Mouse (Mus musculus) heart, adult 2 months (tissue): Measurements from ENCODE around the gene Kdm4b. TPM values are rescaled to one million over a fixed set of nuclear protein-coding genes. Genes with fewer than 3 reads are reported as not detected.

ENCODE experiments used
- DNase-seq, 2 experiments: peaks; one replicate each; pipeline ENCODE4 v3.0.0; 2021
- H3K27ac ChIP-seq: fragments of 200-600 bp; 2 replicates; pipeline ENCODE4 v1.8.1; 2022
- H3K27me3 ChIP-seq: fragments of 200-500 bp; 2 replicates; pipeline ENCODE4 v1.6.1; 2012; ENCODE audit warnings: mild to moderate bottlenecking, low read length, inconsistent platforms, mixed read lengths; ENCODE audit not compliant: control insufficient read depth, insufficient read depth
- H3K36me3 ChIP-seq: fragments of 200-500 bp; 2 replicates; pipeline ENCODE4 v1.6.1; 2012; ENCODE audit warnings: low read length, inconsistent platforms; ENCODE audit not compliant: control insufficient read depth, insufficient read depth
- H3K4me1 ChIP-seq: fragments of 200-500 bp; 2 replicates; pipeline ENCODE4 v1.6.1; 2011; ENCODE audit warnings: low read length; ENCODE audit not compliant: control insufficient read depth, insufficient read depth
- H3K4me3 ChIP-seq: fragments of 200-600 bp; 2 replicates; pipeline ENCODE4 v1.8.1; 2022
- H3K79me2 ChIP-seq: fragments of 200-500 bp; replicated peaks from 2 replicates; pipeline ENCODE4 v1.6.1; 2012; ENCODE audit warnings: mild to moderate bottlenecking, inconsistent platforms, low read length, moderate library complexity, mixed read lengths; ENCODE audit not compliant: control insufficient read depth, insufficient read depth
- H3K9ac ChIP-seq: fragments of 200-500 bp; 2 replicates; pipeline ENCODE4 v1.6.1; 2012; ENCODE audit warnings: low read depth, mild to moderate bottlenecking, control low read depth, inconsistent platforms, low read length, mixed read lengths
- CTCF ChIP-seq: fragments of 200-600 bp; IDR thresholded peaks from 2 replicates; pipeline ENCODE4 v1.8.1; 2022; ENCODE audit warnings: antibody characterized with exemption, mild to moderate bottlenecking, moderate library complexity
- EP300 ChIP-seq: fragments of 200-500 bp; IDR thresholded peaks from 2 replicates; pipeline ENCODE4 v1.6.1; 2011; ENCODE audit warnings: low read depth, low read length, control low read depth; ENCODE audit not compliant: insufficient read depth
- POLR2A ChIP-seq: fragments of 200-500 bp; IDR thresholded peaks from 2 replicates; pipeline ENCODE4 v1.6.1; 2011; ENCODE audit warnings: mild to moderate bottlenecking, low read depth, low read length, control low read depth; ENCODE audit not compliant: insufficient read depth
- WGBS: fragments of 180-500 bp; shearing (Covaris S2); methylation state at CpG from one replicate; pipeline ENCODE4 v1.1.7; 2018; 5-methylcytosine and 5-hydroxymethylcytosine counted together
- intact Hi-C: fragments of 180-260 bp; cut with DNase I; formaldehyde crosslinking; loops from one replicate; pipeline ENCODE4 v1.15.1; 2025
- polyA plus RNA-seq: library from polyadenylated mRNA; depleted of rRNA; stranded (reverse); fragments of >200 nt; gene quantifications from 2 replicates; pipeline ENCODE4 v1.2.3, GENCODE M21; 2012
- total RNA-seq, 2 experiments: library from RNA; stranded (reverse); gene quantifications; 2 replicates each; pipeline ENCODE4 v1.2.3; 2021

The Kdm4b gene
- total and polyA plus RNA-seq, 3 experiments: 23.0 to 36.1 (median 26.2) TPM

DNA sequence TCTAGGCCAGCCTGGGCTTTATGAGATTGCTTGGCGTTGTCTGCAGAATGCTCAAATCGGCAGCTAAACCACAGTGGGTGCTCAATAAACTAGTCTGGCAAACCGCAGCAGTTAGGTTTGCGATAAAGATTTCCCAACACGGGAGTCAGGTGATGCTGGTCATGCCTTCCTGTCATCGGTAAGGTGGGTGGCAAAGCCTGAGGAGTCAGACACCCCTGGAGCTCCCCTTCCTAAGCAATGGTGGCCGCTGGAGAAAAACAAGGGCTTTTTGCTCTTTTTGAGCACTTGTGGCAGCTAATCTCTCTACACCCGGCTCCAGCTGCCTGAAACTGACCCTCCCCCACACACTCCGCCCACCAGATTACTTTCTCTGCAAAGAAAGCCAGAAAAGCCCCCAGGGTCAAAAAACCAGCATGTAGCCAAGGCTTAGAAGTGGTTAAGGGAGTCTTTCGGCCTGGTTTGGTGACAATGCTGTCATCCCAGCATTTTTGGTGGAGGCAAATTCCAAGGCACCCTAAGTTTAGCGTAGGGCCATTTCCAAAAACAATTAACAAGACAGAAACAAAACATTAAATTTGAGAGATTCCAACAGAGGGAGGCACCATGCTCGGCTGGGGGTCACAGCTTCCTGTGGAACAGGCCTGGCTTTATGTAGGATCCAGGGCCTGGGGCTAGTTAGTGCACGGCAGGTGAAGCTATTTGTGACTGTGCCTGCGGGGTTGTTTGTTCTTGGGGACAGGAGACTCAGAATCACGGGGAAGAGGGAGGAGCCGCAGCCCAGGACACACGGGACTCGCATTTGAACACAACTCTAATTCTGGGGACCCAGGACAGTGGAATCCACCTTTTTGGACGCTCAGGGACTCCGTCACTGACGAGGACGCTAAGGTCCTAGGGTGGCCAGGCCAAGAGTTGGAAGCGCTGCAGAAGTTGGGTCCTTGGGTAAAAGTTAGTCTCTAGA, 36.2 kb upstream of the Kdm4b start:
- peak; percentile 66 to 67 for DNase-seq
- H3K4me1 ChIP-seq: peaks cover 6% of the 10 kb centered on the region
- TF ChIP-seq POLR2A (peak; percentile 40; the same call in 1 of the 2 replicates), CTCF (no peak), EP300 (0 out of 2 replicates have a peak, but pooled peaks have one; percentile 23)
- no peaks in the 10 kb centered on the region for H3K79me2 ChIP-seq
- H3K27ac ChIP-seq: peak overlapping the region; percentile 90
- H3K27me3 ChIP-seq: no peaks in the 10 kb centered on the region
- 3% methylated on average over 23 of the region's 23 CpGs for WGBS
- intact Hi-C loops: loop anchor here (2.0 kb wide), 2 partner anchors 15 to 29 kb away; no protein-coding TSS in a partner anchor
- H3K4me3 ChIP-seq: peak overlapping the region; percentile 59
- H3K9ac ChIP-seq: peak overlapping the region; percentile 67
- H3K36me3 ChIP-seq: no peaks in the 10 kb centered on the region

GRCm38 (mm10) chr17:56290388-56291170, 35.3 kb upstream of the Kdm4b start:
- Histone ChIP-seq H3K27me3 (no peaks in the 10 kb centered on the region), H3K79me2 (no peaks in the 10 kb centered on the region), H3K4me1 (peaks cover 6% of the 10 kb centered on the region), H3K27ac (peak overlapping the region; percentile 90), H3K36me3 (no peaks in the 10 kb centered on the region), H3K9ac (peak overlapping the region; percentile 67), H3K4me3 (peak overlapping the region; percentile 59)
- intact Hi-C loops: loop anchor here (1.0 to 2.0 kb wide), 2 partner anchors 14 to 60 kb away; no protein-coding TSS in a partner anchor
- 2% methylated on average over 17 of the region's 17 CpGs for WGBS
- TF ChIP-seq CTCF (no peak), POLR2A (peak; percentile 91), EP300 (0 out of 2 replicates have a peak, but pooled peaks have one; percentile 28)
- DNase-seq: peak; percentile 98 to 100

DNA sequence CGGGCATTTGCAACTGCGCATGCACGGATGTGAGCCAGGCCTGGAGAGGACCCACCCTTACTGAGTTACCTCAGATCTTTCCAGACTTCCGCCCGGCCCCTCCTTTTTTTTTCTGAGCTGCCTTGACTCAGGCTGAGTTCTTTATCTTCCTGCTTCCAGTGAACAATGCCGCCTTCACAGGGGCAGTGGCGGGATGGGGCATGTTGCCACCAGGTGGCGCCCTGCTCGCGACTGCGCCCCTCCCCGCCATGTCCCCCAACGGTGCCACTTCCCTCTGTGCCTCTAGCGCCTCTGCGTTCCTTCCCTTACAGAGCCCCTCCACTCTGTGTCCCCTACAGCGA, 34.7 kb upstream of the Kdm4b start:
- H3K4me3 ChIP-seq: peak overlapping the region; percentile 59
- peaks cover 6% of the 10 kb centered on the region for H3K4me1 ChIP-seq
- no peaks in the 10 kb centered on the region for H3K27me3 ChIP-seq
- TF ChIP-seq POLR2A (peak; percentile 59), EP300 (no peak; the same call in none of the 2 replicates), CTCF (peak; percentile 98)
- under 1% methylated on average over 16 of the region's 16 CpGs for WGBS
- H3K9ac ChIP-seq: peak overlapping the region; percentile 67
- intact Hi-C loops: loop anchor here (1.0 to 2.0 kb wide), 2 partner anchors 14 to 59 kb away; no protein-coding TSS in a partner anchor
- H3K27ac ChIP-seq: peak overlapping the region; percentile 90
- H3K79me2 ChIP-seq: no peaks in the 10 kb centered on the region
- H3K36me3 ChIP-seq: no peaks in the 10 kb centered on the region
- DNase-seq: peak; percentile 89 to 94

- Histone ChIP-seq H3K9ac (no peak overlapping the region), H3K27me3 (no peaks in the 10 kb centered on the region), H3K27ac (peak overlapping the region; percentile 90), H3K4me1 (peaks cover 6% of the 10 kb centered on the region), H3K4me3 (no peak overlapping the region), H3K79me2 (no peaks in the 10 kb centered on the region), H3K36me3 (no peaks in the 10 kb centered on the region)
- WGBS: 87% methylated on average over 7 of the region's 7 CpGs
- no peak for DNase-seq
- TF ChIP-seq POLR2A (no peak), CTCF (no peak), EP300 (no peak)
- intact Hi-C loops: loop anchor here (1.0 to 2.0 kb wide), 2 partner anchors 13 to 58 kb away; no protein-coding TSS in a partner anchor
Observed at GRCm38 (mm10) chr17:56291826-56292475, 33.9 kb upstream of the Kdm4b start.

GRCm38 (mm10) chr17:56292531-56293222, 33.2 kb upstream of the Kdm4b start, which contains the start of gene Plin3:
Plin3 (minus strand) TSS chr17:56292873.
- TF ChIP-seq CTCF (no peak), POLR2A (peak; percentile 33; the same call in 1 of the 2 replicates), EP300 (peak; percentile 100)
- no peaks in the 10 kb centered on the region for H3K79me2 ChIP-seq
- no peak within 1 kb of the TSS for H3K4me3 ChIP-seq
- H3K4me1 ChIP-seq: peaks cover 5% of the 10 kb centered on the region
- intact Hi-C loops: no loop called here
- H3K36me3 ChIP-seq: no peaks in the 10 kb centered on the region
- H3K27me3 ChIP-seq: no peaks in the 10 kb centered on the region
- H3K9ac ChIP-seq: no peak within 1 kb of the TSS
- peak in 1 of 2 experiments; percentile 70 for DNase-seq
- H3K27ac ChIP-seq: peak within 1 kb of the TSS; percentile 90
- 76% methylated on average over 4 of the region's 4 CpGs for WGBS
